Mouse (Mus musculus): ENCODE data around the gene Ugt2b35. TPM values are rescaled to one million over a fixed set of nuclear protein-coding genes. Genes with fewer than 3 reads are reported as not detected.

Ugt2b35 gene
- polyA plus RNA-seq, 1 experiment = 0.47 TPM

DNA sequence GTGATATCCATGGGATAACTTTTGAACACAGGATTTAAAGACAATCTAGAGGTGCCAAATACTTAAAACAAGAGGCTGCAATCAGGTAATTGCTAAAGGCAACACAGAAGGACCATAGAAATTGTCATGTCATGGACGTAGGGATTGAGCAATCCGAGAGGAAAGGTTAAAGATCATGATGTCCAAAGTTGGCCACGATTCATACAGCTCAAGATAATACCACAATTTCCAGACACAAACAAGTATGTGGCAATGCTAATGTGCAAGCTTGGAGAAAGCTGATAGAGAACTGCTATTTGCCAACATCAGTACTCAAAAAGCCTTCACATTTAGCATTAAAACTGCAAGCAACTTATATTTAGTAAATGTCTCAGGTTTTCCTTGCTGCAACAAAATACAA is 26.7 kb downstream of the Ugt2b35 start:
- no peak for TF ChIP-seq CTCF (IDR thresholded peaks at IDR 0.05; ENCODE audit: extremely low read depth, insufficient read length, insufficient replicate concordance, low read depth, low read length)
- no peak for TF ChIP-seq POLR2A (IDR thresholded peaks at IDR 0.05; ENCODE audit: low read depth, low read length)
- 36% methylated on average over 3 of the region's 3 CpGs for WGBS
- Histone ChIP-seq H3K4me1 (ENCODE audit: control insufficient read depth, insufficient read depth, insufficient read length, low read length) (peaks cover 10% of the 10 kb centered on the region; the same call in 1 of the 2 replicates), H3K27ac (ENCODE audit: insufficient read depth, low read depth, low read length) (no peak overlapping the region; the same call in 1 of the 2 replicates), H3K36me3 (ENCODE audit: control insufficient read depth, insufficient read depth, low read length) (no peaks in the 10 kb centered on the region), H3K4me3 (ENCODE audit: low read depth, low read length) (no peak overlapping the region), H3K27me3 (ENCODE audit: control insufficient read depth, insufficient read depth, low read length) (no peaks in the 10 kb centered on the region)

DNA sequence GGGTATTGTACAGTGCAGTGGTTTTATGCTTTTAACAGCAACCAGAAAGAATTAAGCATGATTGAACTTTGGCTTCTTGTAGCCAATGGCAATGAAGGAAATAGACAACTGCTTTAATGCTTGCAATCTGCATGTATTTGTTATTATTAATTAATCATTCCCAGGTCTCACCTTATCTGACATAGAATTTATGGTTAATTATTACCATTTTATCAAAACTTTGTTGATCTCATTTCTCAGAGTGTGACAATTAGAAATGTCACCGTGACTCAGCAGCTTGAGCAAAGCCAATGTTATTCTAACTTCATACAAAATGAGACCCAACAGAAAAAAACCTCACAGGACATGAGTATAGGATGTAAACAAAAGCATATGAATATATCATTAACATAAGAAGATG is 30.0 kb downstream of the Ugt2b35 start:
- no peak for TF ChIP-seq CTCF (IDR thresholded peaks at IDR 0.05; ENCODE audit: extremely low read depth, insufficient read length, insufficient replicate concordance, low read depth, low read length)
- TF ChIP-seq POLR2A (IDR thresholded peaks at IDR 0.05; ENCODE audit: low read depth, low read length) = no peak
- Histone ChIP-seq H3K4me3 (ENCODE audit: low read depth, low read length) (no peak overlapping the region), H3K27me3 (ENCODE audit: control insufficient read depth, insufficient read depth, low read length) (no peaks in the 10 kb centered on the region), H3K27ac (ENCODE audit: insufficient read depth, low read depth, low read length) (no peak overlapping the region), H3K36me3 (ENCODE audit: control insufficient read depth, insufficient read depth, low read length) (no peaks in the 10 kb centered on the region), H3K4me1 (ENCODE audit: control insufficient read depth, insufficient read depth, insufficient read length, low read length) (peaks cover 10% of the 10 kb centered on the region; the same call in 1 of the 2 replicates)
- WGBS = 24% methylated on average over 1 of the region's 1 CpGs

Other genes starting within 250 kb of the Ugt2b35 start
- 3.3 and 6.3 TPM in 2 replicates for gene Ythdc1, start 196.6 kb upstream of the Ugt2b35 start, polyA plus RNA-seq (2012; rRNA removed)
- gene Ugt2b34, start 93.9 kb upstream of the Ugt2b35 start, polyA plus RNA-seq (2012; rRNA removed) = 27.4 and 36.8 TPM in 2 replicates
- gene Ugt2b1, start 74.3 kb upstream of the Ugt2b35 start, polyA plus RNA-seq (2012; rRNA removed) = not detected in 2 replicates
- gene Ugt2b36, start 91.7 kb downstream of the Ugt2b35 start, polyA plus RNA-seq (2012; rRNA removed) = 0.85 and 1.2 TPM in 2 replicates
- gene Ugt2b5, start 139.5 kb downstream of the Ugt2b35 start, polyA plus RNA-seq (2012; rRNA removed) = 1.4 and 3.9 TPM in 2 replicates

Measured in small intestine, adult 2 months (tissue).